Mouse (Mus musculus): ENCODE data around the gene Zfp648. TPM values are rescaled to one million over a fixed set of nuclear protein-coding genes. Genes with fewer than 3 reads are reported as not detected.
A peak's percentile ranks its signal among the peaks of the same experiment; 100 is the strongest.

Gene Zfp648
- polyA plus RNA-seq, 1 experiment from 2014 or later, result 1.6 TPM

DNA sequence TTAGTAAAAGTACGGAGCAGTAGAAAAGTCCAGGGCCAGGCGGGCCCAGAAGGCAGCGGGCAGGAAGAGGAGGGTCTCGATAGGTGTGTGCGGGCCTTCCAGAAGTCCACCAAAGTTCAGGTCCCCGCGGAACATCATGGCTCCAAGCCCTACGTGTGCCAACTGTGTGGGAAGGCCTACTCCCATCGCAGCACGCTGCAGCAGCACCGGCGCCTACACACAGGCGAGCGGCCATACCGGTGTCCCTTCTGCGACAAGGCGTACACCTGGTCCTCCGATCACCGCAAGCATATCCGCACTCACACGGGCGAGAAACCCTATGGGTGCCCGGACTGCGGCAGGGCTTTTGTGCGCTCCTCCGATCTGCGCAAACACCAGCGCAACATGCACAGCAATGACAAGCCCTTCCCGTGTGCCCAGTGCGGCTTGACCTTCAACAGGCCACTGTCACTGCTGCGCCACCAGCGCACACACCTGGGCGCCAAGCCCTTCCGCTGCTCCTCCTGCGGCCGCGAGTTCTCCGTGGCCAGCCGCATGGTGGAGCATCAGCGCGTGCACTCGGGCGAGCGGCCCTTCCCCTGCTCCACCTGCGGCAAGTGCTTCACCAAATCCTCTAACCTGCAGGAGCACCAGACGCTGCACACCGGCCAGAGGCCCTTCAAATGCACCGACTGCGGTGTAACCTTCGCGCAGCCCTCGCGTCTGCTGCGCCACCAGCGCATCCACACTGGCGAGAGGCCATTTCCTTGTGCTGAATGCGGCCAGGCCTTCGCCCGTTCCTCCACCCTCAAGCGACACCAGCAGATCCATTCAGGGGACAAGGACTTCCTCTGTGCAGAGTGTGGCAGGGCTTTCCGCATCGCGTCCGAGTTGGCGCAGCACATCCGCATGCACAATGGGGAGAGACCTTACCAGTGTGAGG, 3.9 kb downstream of the Zfp648 start:
- peak; percentile 57 for ATAC-seq
- Histone ChIP-seq H3K4me3 (ENCODE audit: low read length) (peak overlapping the region; percentile 39), H3K4me2 (ENCODE audit: low read length) (peak overlapping the region; percentile 69), H3K4me1 (ENCODE audit: control insufficient read depth, insufficient read depth, low read depth, low read length) (peaks cover 12% of the 10 kb centered on the region), H3K27ac (ENCODE audit: low read depth, low read length) (no peak overlapping the region), H3K9ac (ENCODE audit: low read depth, low read length) (peak overlapping the region; percentile 55), H3K36me3 (ENCODE audit: control insufficient read depth, insufficient read depth, low read length) (no peaks in the 10 kb centered on the region), H3K9me3 (ENCODE audit: control insufficient read depth, low read length) (no peaks in the 10 kb centered on the region), H3K27me3 (replicated peaks; ENCODE audit: control insufficient read depth, insufficient read depth, low read length) (peaks cover 14% of the 10 kb centered on the region)
- whole genome bisulfite sequencing, result 10% methylated on average over 66 of the region's 66 CpGs

DNA sequence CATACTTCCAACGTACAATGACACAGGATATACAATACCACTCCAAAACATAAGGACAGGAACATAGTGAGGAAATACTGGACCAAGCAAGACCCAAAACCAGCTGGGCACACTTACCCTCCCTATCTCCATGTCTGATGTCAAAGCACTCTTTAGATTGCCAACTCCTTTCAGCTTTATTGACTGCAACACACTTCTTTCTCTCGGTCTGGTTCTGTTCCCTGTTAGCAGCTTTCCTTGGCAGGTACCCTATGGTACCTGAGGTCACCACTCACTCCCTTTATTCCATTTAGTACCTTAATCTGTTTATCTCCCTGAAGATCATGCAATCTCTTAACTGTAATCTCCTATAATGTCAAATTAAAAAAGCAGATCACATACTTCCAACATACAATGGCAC, 19.0 kb downstream of the Zfp648 start:
- ATAC-seq, result no peak
- no peaks in the 10 kb centered on the region for H3K9me3 ChIP-seq (ENCODE audit: control insufficient read depth, low read length)
- H3K9ac ChIP-seq (ENCODE audit: low read depth, low read length), result no peak overlapping the region
- no peaks in the 10 kb centered on the region for H3K4me1 ChIP-seq (ENCODE audit: control insufficient read depth, insufficient read depth, low read depth, low read length)
- no peaks in the 10 kb centered on the region for H3K36me3 ChIP-seq (ENCODE audit: control insufficient read depth, insufficient read depth, low read length)
- H3K27ac ChIP-seq (ENCODE audit: low read depth, low read length), result no peak overlapping the region
- no peak overlapping the region for H3K4me2 ChIP-seq (ENCODE audit: low read length)
- H3K27me3 ChIP-seq (replicated peaks; ENCODE audit: control insufficient read depth, insufficient read depth, low read length), result no peaks in the 10 kb centered on the region
- H3K4me3 ChIP-seq (ENCODE audit: low read length), result no peak overlapping the region
- 87% methylated on average over 2 of the region's 2 CpGs for WGBS

DNA sequence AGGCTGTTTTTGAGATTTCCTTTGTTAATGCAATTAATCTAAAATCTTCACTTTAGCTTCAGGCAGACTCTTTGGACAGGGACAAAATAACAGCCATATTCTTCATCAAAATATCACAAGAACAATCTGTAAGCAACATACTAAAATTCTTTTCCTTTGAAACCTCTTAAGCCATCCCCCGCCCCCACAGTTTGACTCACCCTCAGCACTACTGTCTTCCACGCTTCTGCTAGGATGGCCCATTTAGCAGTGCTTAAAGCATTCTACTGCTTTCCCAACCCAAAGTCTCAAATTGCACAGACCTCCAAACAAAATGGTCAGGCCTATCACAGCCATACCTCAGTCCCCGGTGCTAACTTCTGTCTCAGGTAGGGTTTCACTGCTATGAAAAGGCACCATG, 19.6 kb downstream of the Zfp648 start:
- no peak overlapping the region for H3K9ac ChIP-seq (ENCODE audit: low read depth, low read length)
- H3K9me3 ChIP-seq (ENCODE audit: control insufficient read depth, low read length), result no peaks in the 10 kb centered on the region
- no peaks in the 10 kb centered on the region for H3K4me1 ChIP-seq (ENCODE audit: control insufficient read depth, insufficient read depth, low read depth, low read length)
- no peak for ATAC-seq
- no peak overlapping the region for H3K4me3 ChIP-seq (ENCODE audit: low read length)
- WGBS, result 89% methylated on average over 3 of the region's 3 CpGs
- no peak overlapping the region for H3K27ac ChIP-seq (ENCODE audit: low read depth, low read length)
- no peak overlapping the region for H3K4me2 ChIP-seq (ENCODE audit: low read length)
- no peaks in the 10 kb centered on the region for H3K27me3 ChIP-seq (replicated peaks; ENCODE audit: control insufficient read depth, insufficient read depth, low read length)
- H3K36me3 ChIP-seq (ENCODE audit: control insufficient read depth, insufficient read depth, low read length), result no peaks in the 10 kb centered on the region

DNA sequence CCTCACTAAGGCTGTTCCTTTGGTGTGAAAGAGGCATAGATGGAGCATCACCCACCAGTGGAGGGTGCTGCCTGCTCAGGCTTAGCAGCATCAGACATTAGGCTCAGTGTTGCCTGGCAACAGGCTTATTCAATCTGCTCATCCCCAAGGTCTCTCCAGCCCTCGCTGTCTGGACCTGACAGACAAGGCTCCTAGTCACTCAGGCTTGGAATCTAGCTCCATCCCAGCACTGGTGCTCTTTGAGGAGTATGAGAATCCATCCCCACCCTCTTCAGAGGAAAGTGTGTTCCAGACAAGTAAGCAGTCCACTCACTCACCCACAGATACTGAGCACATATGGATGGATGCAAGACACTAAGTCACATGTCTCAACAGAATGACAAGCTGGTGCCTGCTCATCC, 22.8 kb downstream of the Zfp648 start:
- H3K4me3 ChIP-seq (ENCODE audit: low read length), result no peak overlapping the region
- H3K4me1 ChIP-seq (ENCODE audit: control insufficient read depth, insufficient read depth, low read depth, low read length), result no peaks in the 10 kb centered on the region
- no peak overlapping the region for H3K4me2 ChIP-seq (ENCODE audit: low read length)
- WGBS, result 0% methylated on average over 1 of the region's 1 CpGs
- H3K9me3 ChIP-seq (ENCODE audit: control insufficient read depth, low read length), result no peaks in the 10 kb centered on the region
- no peaks in the 10 kb centered on the region for H3K27me3 ChIP-seq (replicated peaks; ENCODE audit: control insufficient read depth, insufficient read depth, low read length)
- ATAC-seq, result peak; percentile 91
- no peaks in the 10 kb centered on the region for H3K36me3 ChIP-seq (ENCODE audit: control insufficient read depth, insufficient read depth, low read length)
- no peak overlapping the region for H3K27ac ChIP-seq (ENCODE audit: low read depth, low read length)
- H3K9ac ChIP-seq (ENCODE audit: low read depth, low read length), result no peak overlapping the region

DNA sequence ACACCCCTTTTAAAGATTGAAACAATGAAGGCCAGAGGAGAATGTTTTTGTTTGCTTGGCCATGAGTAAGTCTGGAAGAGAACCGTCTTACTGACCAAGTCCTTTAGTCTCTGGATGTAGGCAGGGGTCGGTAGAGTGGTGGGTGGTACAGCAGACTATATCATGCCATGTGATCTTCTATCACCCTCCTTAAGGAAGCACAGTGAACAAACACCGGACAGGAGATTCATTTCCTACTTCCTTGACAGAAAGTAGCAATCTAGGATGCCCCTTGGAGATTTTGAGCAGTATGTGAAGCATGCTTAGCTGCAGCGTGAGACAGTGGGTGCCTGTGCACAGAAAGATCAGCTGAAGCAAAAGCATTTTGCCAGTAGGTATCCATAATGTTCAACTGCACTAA, 31.6 kb downstream of the Zfp648 start:
- no peak overlapping the region for H3K4me3 ChIP-seq (ENCODE audit: low read length)
- H3K27ac ChIP-seq (ENCODE audit: low read depth, low read length), result no peak overlapping the region
- no peaks in the 10 kb centered on the region for H3K4me1 ChIP-seq (ENCODE audit: control insufficient read depth, insufficient read depth, low read depth, low read length)
- WGBS, result 83% methylated on average over 4 of the region's 4 CpGs
- H3K36me3 ChIP-seq (ENCODE audit: control insufficient read depth, insufficient read depth, low read length), result no peaks in the 10 kb centered on the region
- no peak overlapping the region for H3K9ac ChIP-seq (ENCODE audit: low read depth, low read length)
- ATAC-seq, result no peak
- H3K27me3 ChIP-seq (replicated peaks; ENCODE audit: control insufficient read depth, insufficient read depth, low read length), result no peaks in the 10 kb centered on the region
- no peak overlapping the region for H3K4me2 ChIP-seq (ENCODE audit: low read length)
- no peaks in the 10 kb centered on the region for H3K9me3 ChIP-seq (ENCODE audit: control insufficient read depth, low read length)

DNA sequence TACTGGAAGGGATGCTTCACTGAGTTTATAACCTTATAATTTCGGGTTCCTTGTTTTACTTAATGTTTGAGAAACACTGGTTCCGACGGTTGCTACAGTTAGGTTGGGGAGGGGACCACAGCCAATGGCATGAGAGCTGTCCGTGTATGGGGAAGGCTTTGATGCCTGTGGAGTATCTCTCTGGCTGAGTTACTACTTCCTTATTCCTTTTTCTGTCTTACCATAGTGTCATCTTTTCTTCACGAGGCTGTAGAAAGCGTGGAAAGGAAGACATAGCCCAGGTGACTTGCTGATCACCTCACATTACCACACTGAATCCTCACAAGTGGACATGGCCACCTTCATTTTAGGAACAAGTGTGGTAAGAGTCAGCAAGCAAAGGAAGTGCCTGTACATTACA, 32.0 kb downstream of the Zfp648 start:
- H3K36me3 ChIP-seq (ENCODE audit: control insufficient read depth, insufficient read depth, low read length), result no peaks in the 10 kb centered on the region
- no peak overlapping the region for H3K4me3 ChIP-seq (ENCODE audit: low read length)
- no peaks in the 10 kb centered on the region for H3K27me3 ChIP-seq (replicated peaks; ENCODE audit: control insufficient read depth, insufficient read depth, low read length)
- 84% methylated on average over 6 of the region's 6 CpGs for whole genome bisulfite sequencing
- H3K4me2 ChIP-seq (ENCODE audit: low read length), result no peak overlapping the region
- no peaks in the 10 kb centered on the region for H3K9me3 ChIP-seq (ENCODE audit: control insufficient read depth, low read length)
- H3K27ac ChIP-seq (ENCODE audit: low read depth, low read length), result no peak overlapping the region
- no peak overlapping the region for H3K9ac ChIP-seq (ENCODE audit: low read depth, low read length)
- no peak for ATAC-seq
- H3K4me1 ChIP-seq (ENCODE audit: control insufficient read depth, insufficient read depth, low read depth, low read length), result no peaks in the 10 kb centered on the region

DNA sequence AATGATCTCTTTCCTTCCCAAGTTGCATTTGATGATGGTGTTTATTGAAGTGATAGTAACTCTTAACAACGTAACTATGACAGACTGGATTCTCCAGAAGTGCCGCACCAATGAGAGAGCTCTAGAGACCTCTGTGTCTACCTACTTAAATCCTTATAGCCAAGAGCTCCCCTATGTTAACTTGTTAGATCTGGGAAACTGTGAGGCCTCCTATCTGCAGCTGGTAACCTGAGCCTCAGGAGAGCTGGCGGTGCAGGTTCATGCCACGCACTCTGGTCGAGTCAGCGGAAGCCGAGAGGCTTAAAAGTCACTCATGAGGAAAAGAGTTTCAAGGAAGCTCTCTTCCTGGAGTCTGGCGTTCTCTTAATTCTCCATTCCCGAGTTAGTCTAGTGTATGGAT, 33.8 kb downstream of the Zfp648 start:
- H3K9me3 ChIP-seq (ENCODE audit: control insufficient read depth, low read length), result no peaks in the 10 kb centered on the region
- no peaks in the 10 kb centered on the region for H3K36me3 ChIP-seq (ENCODE audit: control insufficient read depth, insufficient read depth, low read length)
- ATAC-seq, result no peak
- H3K4me3 ChIP-seq (ENCODE audit: low read length), result no peak overlapping the region
- no peak overlapping the region for H3K9ac ChIP-seq (ENCODE audit: low read depth, low read length)
- H3K4me1 ChIP-seq (ENCODE audit: control insufficient read depth, insufficient read depth, low read depth, low read length), result no peaks in the 10 kb centered on the region
- WGBS, result 89% methylated on average over 9 of the region's 9 CpGs
- no peak overlapping the region for H3K27ac ChIP-seq (ENCODE audit: low read depth, low read length)
- H3K27me3 ChIP-seq (replicated peaks; ENCODE audit: control insufficient read depth, insufficient read depth, low read length), result no peaks in the 10 kb centered on the region
- H3K4me2 ChIP-seq (ENCODE audit: low read length), result no peak overlapping the region

DNA sequence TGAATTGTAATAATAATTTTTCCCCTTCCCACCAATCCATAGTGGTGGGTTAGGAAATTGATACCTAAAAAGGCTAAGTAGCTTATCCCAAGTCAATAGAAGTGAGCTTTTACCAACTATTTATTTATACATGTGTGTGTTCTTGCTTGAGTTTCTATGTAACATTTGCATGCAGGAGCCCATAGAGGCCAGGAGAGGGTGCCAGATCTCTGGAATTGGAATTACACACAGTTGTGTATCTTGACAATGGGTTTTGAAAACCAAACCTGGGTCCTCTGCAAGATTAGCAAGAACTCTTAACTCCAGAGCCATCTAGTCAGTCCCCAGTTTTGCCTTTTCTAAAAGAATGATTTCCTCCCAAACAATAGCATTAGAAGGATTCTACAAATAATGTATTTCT, 37.9 kb downstream of the Zfp648 start:
- ATAC-seq, result no peak
- no peaks in the 10 kb centered on the region for H3K27me3 ChIP-seq (replicated peaks; ENCODE audit: control insufficient read depth, insufficient read depth, low read length)
- no peak overlapping the region for H3K4me2 ChIP-seq (ENCODE audit: low read length)
- no peak overlapping the region for H3K4me3 ChIP-seq (ENCODE audit: low read length)
- no peak overlapping the region for H3K27ac ChIP-seq (ENCODE audit: low read depth, low read length)
- no peaks in the 10 kb centered on the region for H3K9me3 ChIP-seq (ENCODE audit: control insufficient read depth, low read length)
- no peaks in the 10 kb centered on the region for H3K4me1 ChIP-seq (ENCODE audit: control insufficient read depth, insufficient read depth, low read depth, low read length)
- H3K9ac ChIP-seq (ENCODE audit: low read depth, low read length), result no peak overlapping the region
- H3K36me3 ChIP-seq (ENCODE audit: control insufficient read depth, insufficient read depth, low read length), result no peaks in the 10 kb centered on the region

DNA sequence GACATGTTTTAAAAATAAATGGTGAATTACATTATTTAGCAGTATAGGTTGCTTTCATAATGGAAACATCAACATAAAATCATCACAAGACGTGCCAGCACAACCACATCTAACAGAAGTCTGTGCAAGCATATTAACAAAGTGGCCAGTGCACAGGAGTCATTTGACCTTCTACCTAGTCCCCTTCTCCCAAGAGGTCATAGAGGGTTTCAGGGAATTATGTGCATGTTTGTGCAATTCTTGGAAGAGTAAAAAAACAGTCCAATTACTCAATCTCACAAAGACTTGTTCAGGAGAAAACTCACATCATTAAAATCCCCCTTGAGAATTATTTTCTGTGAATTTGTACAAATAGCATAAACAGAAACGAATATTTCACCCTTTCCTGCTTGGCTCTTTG, 50.2 kb downstream of the Zfp648 start:
- no peak overlapping the region for H3K4me3 ChIP-seq (ENCODE audit: low read length)
- no peak overlapping the region for H3K4me2 ChIP-seq (ENCODE audit: low read length)
- H3K4me1 ChIP-seq (ENCODE audit: control insufficient read depth, insufficient read depth, low read depth, low read length), result no peaks in the 10 kb centered on the region
- no peaks in the 10 kb centered on the region for H3K9me3 ChIP-seq (ENCODE audit: control insufficient read depth, low read length)
- H3K9ac ChIP-seq (ENCODE audit: low read depth, low read length), result no peak overlapping the region
- no peaks in the 10 kb centered on the region for H3K36me3 ChIP-seq (ENCODE audit: control insufficient read depth, insufficient read depth, low read length)
- WGBS, result 75% methylated on average over 2 of the region's 2 CpGs
- H3K27ac ChIP-seq (ENCODE audit: low read depth, low read length), result no peak overlapping the region
- ATAC-seq, result no peak
- H3K27me3 ChIP-seq (replicated peaks; ENCODE audit: control insufficient read depth, insufficient read depth, low read length), result no peaks in the 10 kb centered on the region
